Mouse (Mus musculus) bone marrow, adult 2 months (tissue): Measurements from ENCODE around the gene Aqr.

Experiments used
- CTCF ChIP-seq: fragments of 200-500 bp; IDR thresholded peaks from 2 replicates; pipeline ENCODE4 v1.5.1; 2011; ENCODE audit warnings: low read length, control low read depth; ENCODE audit not compliant: control insufficient read depth, insufficient read depth
- POLR2A ChIP-seq: fragments of 200-500 bp; IDR thresholded peaks from 2 replicates; pipeline ENCODE4 v1.6.1; 2011; ENCODE audit warnings: low read depth, mild to moderate bottlenecking, control low read depth, low read length, borderline replicate concordance; ENCODE audit not compliant: control insufficient read depth

DNA sequence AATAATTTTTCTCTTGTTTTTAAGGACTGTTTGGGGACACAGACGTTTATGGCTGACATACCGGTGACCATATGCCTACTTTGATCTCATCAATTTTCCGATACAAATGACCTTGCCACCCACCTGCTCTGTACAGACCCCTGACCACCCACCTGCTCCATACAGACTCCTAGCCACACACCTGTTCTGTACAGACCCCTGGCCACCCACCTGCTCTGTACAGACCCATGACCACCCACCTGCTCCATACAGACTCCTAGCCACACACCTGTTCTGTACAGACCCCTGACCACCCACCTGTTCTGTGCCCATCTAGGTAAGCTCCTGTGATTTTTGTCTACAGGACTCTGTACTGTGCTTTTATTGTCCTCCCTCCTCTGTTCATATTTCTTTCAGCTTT lies 48.8 kb upstream of the Aqr start:
- no peak for TF ChIP-seq CTCF
- no peak for TF ChIP-seq POLR2A
